Mouse (Mus musculus) neural tube, embryonic 10.5 days (tissue): Measurements from ENCODE around the gene Gnai2.

Source experiments
- DNase-seq: peaks from one replicate; pipeline ENCODE4 v3.0.0-alpha.2; 2017; ENCODE audit warnings: low spot score; ENCODE audit errors: extremely low spot score

The Gnai2 gene

DNA sequence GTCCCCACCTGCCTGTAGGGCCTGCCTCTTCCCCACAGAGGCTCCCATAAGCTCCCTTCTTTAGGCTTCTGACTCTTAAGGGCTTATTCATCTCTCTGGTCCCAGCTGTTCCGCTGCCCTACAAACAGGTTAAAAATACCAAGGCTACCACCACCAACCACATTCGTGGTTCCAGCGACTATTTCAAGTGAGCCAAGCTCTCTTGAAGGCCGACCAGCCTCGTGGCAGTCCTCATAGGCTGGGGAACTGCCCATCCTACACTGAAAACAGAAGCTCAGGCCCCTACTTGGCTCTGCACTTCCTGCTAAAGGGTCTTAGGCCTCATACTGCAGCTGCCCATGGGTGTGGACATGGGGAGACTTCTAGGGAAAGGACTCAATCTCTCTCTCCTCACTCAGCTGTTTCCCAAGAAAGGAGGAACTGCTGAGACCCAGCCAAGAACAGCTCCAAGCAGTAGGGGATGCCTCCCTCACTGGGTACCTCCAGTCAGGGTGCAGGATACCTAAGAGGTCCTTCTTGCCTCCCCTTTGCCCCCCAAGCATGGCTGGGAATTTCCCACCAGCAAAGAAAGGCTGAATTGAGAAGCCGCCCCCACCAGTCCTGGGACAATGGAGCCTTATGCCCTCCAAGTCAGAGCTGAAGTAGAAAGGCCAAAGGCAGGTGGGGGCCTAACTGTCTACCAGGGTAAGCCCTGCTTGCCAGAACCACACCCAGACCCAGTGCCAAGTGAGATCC, 23.5 kb downstream of the Gnai2 start:
- no peak for DNase-seq

DNA sequence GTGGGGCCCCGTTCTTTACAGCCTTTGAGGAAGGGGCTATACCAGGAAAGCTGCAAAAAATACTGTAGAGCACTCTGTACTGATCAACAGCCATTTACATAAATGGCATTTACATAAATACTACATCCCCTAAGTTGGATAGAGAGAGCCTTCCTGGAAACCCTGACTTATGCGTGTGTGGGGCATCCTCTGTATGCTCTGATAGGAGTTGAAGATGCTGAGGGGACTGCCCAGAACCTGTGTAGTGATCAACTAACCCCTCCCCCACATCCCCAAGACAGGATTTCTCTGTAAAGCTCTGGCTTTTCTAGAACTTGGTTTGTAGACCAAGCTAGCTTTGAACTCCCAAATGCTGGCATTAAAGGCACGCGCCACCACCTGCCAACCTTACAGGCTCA, 25.7 kb downstream of the Gnai2 start:
- no peak for DNase-seq

DNA sequence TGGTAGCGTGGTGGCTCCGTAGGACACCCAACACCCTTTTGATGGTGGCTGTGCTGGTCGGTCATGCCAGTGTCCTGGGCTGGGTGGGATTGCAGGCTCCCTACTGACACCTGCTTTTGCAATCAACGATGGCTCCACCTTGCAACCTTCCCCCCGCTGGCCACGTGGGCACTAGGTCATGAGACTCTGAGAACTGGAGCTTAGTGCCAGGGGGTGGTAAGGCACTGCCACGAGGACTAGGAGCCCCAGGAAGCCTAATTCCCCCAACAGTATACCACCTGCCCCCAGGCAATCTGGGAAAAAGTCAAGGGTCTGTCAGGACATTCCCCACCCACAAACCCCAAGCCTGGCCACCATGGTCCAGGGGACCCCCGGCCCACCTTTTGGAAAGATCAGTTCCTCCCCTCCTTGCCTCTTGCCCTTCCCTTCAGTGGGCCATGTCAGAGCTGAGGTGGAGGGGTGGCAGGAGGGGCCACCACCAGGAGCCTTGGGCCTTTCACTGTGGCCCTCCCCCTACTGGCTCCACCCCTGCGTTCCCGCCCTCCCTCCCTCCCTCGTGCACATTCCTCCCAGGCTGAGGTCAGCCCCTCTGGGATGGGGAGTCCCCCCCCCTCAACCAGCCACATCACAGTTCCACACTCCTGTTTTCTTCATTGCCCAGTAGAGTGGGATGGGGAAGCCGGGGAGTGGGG, 26.3 kb downstream of the Gnai2 start, which contains the start of gene Sema3b:
Gene Sema3b (minus strand): TSS at position 489 of the 692 bp plus-strand sequence.
- no peak for DNase-seq

DNA sequence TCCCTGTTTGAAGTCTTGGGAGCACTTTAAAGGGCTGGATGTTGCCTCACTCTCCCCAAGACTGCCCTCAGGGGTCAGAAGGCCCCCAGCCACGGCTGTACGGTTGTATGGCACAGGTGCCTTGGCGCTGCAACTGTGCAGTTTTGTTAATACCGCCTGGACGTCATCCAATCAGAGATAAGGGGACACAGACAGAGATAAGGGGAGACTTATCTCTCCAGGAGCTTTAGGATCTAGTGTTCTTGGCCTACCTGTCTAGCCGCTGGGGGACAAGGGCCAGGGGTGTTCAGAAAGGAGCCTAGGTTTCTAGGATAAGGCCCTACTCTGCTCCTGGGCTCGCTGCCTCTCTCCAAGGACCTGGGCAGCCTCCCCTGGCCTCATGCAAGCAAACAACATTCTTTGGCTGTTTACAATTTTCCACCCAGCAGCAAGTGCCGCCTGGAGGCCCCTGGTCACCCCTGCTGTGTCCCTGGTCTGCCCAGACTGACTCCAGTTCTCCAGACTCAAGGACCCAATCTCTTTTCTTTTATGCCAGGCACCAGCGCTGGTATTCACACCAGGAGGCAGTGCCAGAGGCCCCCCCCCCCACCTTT, 27.4 kb downstream of the Gnai2 start:
- no peak for DNase-seq

DNA sequence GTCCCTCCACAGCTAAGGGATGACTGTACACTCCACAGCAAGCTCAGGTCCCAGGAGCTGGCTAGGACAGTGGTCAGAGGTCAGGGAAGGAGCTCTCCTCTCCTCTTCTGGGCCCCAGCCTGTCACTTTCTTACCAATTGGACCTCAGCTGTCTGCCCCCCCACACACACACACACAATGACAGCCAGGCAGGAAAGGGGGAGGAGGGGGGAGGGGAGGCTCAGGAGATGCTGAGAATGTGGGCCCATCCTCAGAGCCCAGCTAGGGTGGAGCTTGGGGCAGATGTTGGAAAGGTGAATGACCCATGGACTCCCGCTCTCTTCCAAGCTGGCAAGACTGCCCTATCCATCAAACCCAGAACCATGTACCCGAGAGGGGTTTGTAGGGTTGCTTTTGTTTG, 28.1 kb downstream of the Gnai2 start:
- no peak for DNase-seq

DNA sequence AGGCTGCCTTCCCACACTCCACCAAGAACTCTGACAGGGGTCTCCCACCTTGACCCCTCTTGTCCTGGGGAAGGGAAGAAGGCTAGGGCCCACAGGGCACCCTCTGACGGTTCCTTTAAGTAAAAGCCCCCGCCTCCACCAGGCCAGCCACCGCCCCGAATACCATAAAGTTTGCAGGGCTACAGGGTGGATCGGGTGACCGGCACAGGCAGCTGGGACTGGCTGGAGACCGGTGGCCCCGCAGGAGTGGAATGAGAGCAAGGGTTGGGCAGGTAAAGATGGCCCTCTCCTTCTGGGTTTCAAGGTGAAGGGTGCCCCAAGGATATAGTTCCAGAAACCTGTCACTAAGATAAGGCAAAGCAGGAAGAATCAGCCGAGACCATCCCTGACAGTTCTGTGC, 28.6 kb downstream of the Gnai2 start:
- no peak for DNase-seq

DNA sequence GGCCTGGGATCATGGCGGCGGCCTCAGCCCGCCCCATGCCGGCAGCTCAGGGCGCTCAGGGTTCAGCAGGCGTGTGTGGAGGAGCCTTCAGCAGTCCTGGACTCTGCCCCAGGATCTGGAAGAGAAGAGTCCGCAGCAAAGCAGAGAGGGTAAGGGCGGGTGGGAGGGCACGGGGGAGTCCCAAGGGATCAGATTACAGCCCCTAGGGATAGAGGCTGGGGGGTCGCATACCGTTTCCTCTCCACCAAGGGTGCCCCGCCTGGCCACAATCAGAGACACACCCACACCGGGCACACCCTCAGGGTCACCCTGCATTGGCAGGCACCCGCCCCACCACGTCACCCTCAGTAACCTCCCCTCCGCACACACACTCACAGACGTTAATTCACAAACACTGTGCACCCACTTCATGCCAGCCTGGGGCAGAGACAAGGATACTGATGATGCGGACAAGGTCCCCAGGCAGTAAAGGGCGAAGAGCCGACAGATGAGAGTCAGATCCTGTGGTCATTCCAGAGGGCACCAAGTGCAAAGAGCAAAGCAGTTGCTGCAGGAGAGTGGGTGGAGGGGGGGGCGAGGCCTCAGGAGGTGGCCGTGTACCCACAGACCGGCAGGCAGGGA, 30.0 kb downstream of the Gnai2 start:
- DNase-seq = no peak

DNA sequence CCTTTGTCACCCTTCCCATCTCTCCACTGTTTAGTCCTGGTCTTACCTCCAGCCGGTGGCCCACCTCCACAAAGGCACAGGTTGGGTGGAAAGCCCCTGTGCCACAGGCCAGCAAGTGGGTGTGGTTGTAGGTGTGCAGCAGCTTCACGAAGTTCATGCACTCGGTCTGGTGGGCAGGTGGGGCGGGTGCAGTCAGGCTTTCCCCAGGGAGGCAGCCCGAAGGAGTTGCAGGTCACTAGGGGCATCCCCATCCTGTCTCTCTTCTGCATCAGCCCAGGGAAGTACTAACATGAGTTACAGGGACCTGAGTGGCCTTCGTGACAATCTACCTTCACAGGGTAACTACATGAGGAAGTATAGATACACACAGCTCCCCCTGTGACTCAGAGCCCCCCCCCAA, 31.9 kb downstream of the Gnai2 start:
- no peak for DNase-seq

DNA sequence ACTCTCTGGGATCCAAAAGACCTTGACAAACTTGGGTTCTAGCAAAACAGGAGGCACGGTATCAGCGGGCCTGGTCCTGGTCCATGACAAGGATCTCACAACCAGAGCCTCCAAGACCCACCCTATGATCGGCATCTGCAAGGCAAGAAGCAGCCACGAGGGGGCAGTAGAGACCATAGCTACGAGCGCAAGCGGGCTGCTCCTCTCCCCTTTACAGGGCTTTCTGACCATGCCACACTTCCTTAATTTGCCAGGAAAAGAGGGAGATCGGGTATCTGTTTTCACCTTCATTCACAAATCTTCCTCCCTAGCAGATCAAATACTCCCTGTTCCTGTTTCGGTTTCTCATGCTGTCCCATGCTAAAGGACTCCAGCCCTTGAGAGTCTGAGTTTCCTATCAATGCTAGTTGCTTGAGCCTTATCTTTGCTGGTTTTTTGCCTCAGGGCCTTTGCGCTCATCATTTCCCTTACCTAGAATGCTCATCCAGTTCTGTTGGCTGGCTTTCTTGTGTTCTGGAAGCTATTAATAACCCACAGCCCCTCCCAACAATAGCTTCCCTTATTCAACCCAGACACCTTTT, 33.0 kb downstream of the Gnai2 start:
- peak; percentile 96 for DNase-seq

DNA sequence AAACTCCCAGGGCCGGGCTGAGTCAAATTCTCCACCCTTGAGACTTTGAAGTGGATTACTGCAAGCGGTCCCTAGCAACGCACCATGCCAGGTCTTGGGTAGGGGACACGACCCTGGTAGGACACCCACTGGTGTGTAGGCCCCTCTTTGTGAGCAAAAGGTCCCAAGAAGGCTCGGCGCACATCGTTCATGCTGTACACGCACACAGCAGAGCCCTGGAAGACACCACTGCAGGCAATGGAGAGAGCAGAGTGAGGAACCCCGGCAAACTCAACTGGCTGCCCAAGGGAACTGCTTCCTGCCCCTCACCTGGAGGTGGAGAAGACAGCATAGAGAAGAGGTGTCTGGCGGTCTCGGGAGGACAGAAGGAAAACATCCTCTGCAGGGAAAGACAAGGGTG, 33.9 kb downstream of the Gnai2 start:
- DNase-seq = no peak

DNA sequence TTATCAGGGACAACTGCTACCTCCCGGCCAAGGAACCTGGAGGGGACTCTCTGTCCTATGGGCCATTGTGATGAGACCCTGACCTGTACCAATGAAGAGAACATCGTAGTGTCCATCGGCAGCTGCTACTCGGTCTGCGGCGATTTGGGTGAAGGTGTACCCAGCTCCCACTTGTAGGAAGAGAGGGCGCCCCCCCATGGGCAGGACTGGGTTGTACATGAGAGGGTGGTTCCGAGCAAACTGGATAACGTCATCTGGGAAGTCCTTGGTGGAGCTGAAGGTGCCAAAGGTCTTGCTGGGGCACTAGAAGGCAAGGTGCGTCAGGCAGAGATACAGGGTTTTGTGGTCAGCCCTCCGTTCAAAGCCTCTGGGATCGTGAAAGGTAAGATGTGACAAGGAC, 34.4 kb downstream of the Gnai2 start:
- DNase-seq = no peak

DNA sequence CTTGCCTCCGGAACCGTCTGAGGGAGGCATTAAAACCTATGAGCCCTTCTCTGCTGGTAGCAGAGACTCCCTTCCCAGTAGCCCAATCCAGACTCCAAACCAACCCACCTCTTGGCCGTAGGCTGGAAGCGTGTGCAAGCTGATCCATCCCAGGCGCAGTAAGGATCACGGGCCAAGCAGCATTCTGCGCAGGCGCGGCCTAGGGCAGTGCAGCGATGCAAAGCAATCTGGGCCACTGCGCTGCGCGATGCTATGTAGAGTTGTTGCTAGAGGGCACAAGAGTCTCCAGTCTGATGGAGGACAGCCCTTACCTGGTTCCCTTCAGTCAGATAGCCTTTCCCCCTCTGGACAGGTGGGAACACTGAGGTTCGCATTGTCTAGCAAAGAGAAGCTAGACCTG, 35.3 kb downstream of the Gnai2 start:
- DNase-seq = no peak

DNA sequence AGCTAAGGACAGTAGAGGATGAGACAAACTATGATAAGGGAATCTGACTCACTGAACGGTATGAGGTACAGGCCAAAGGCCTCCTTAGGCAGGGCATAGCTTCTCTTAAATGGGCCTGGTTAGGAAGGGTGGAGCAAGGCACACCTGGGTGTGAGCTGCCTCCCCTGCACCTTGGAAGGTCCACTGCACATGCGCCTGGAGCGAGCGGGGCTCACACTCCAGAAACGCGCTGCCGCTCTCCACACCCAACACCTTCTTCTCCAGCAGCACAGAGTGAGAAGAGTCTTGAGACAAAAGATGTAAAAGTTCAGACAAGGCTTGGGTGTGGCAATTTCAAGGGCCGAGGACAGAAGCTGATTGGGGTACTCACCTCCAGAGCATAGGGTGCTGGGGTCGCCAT, 35.7 kb downstream of the Gnai2 start:
- no peak for DNase-seq

DNA sequence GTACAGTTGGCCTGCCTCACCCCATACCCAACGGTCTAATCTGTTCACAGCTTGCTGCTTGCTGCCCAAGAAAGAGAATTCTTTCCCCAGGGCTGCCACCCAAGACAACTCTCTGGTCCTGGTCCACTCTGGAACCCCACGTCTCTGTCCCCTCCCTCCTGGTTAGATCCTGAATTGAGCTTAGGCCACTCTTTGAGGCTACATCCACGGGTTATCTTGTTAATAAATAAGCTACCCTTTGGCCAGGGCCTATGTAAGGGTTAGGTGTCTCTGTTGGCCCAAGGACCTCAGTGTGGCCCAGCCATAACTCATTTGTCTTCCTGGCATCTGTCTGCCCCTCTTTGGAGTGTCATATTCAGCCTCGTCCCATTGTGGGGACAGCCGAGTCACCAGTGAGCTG, 36.8 kb downstream of the Gnai2 start:
- no peak for DNase-seq

DNA sequence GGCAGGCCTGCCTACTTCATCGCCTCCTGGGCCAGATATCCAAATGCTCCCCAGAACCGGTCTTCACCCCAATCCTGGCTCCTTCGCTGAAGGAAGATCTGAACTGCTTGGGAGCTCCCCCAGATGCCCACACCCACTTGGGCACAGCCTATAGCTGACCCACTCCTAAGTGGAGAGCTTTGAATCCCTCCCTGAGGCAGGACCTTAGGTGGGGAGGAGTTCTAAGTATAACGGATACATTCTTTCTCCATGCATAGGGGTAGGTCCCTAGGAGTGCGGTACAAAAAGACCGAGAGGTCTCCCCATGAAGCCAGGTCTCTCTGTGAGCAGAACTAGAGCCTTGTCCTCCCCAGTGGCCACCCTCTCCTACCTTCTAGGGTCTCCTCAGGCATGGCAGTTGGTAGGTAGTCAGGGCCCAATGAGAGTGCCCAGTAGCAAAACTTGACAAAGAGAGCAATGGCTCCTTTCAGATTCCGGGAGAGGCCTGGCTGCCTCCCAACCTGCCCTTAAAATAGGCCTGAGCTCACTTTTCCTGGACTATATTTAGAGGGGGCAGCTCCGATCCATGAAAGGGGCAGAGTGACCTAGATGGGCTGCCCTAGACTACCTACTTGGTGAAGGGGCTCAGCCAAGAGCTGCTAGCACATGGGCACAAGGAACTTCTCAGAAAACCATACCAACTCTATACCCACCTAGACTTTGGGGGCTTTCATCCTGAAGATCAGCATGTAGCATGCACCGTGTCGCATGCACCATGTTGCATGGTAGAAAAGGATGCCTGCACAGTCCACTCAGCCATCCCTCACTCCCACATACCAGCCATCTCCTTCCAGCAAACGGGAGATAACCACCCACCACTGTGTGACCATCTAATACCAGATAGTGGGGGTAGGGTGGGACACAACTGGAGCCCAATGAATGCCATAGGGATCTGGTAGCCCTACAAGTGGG, 38.3 kb downstream of the Gnai2 start:
- no peak for DNase-seq

DNA sequence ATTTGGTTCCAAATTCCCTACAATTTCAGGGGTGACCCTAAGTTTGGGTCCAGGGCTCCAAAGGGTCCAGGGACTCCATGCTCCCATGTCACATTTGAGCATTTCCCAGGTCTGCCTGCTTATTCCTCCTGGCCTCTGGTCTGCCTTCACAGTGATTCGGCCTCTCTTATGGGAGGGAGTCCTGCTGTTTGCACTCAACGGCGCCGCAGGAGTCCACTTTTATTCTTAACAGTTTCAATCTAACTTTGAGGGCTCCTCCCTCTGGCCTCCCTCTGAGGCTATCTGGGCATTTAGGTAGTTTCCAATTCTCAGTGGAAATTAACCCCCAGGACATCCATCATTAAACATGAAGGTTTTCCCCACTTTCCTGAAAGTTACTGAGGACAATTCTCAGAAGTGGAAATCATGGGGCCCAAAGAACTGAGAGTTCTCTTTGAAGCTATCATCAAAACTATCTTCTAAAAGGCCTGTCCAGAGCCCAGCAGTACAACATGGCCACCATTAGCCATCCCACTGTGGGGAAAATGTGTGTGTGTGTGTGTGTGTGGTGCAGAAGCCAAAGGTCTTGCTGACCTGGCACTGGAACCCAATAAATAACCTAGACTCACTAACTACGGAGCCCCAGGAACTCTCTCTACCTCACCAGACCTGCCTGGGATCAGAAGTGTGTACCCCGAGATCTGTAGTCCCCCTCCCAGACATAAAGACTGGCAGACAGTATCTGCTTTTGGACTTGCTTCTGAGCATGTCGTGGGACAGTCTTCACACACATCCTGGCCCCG, 40.7 kb downstream of the Gnai2 start:
- DNase-seq = no peak

DNA sequence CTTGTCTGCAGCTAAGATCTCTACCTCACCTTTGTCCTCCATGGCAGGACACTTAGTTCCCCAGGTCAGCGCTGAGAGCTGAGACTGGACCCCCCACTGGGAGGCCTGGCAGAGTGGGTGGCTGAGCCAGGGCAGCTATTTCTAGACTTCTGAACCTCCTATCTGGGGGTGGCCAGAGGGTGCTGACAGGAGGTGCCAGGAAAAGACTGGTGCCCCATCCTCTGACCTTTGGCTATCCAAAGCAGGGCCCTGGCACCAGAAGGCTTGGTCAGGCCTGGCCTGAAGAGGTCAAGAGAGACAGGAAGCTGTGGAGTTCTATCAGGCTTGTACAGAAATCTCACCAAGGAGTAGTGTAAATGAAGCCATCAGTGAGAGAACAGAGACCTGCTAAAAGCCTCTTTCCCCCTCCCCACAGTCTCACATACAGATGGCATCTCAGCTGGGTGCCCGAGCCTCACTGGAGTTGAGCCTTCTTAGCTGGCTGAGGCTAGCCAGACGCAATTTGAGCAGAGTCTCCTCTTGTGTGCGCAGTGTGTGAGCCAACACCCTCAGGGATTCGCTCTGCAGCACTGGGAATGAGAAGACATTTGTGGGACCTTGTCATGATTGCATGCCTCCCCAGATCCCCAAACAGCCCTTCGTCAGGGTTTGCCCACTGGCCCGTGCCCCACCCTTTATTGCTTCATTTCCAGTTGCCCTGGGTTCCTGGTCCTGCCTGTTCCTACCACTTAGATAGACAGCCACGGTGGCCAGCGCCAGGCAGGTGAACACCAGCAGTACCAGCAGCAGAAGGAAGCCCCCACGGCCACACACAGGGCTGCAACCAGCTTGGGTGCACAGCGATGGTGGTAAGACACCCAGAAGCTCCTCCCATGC, 41.8 kb downstream of the Gnai2 start:
- DNase-seq = no peak

DNA sequence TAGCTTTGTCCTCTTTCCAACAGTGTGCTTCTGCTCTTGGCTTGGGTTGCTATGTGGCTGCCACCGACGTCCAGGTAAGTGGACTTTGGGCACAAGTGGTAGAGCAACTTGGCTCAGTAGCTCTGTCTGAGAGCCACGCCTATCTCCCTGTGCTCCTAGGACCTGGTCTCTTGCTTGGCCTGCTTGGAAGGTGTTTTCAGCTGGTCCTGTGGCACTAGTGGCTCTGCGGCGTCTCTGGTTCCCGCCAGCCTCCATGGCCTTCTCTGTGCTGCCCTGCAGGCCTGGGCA, 44.5 kb downstream of the Gnai2 start:
- no peak for DNase-seq

DNA sequence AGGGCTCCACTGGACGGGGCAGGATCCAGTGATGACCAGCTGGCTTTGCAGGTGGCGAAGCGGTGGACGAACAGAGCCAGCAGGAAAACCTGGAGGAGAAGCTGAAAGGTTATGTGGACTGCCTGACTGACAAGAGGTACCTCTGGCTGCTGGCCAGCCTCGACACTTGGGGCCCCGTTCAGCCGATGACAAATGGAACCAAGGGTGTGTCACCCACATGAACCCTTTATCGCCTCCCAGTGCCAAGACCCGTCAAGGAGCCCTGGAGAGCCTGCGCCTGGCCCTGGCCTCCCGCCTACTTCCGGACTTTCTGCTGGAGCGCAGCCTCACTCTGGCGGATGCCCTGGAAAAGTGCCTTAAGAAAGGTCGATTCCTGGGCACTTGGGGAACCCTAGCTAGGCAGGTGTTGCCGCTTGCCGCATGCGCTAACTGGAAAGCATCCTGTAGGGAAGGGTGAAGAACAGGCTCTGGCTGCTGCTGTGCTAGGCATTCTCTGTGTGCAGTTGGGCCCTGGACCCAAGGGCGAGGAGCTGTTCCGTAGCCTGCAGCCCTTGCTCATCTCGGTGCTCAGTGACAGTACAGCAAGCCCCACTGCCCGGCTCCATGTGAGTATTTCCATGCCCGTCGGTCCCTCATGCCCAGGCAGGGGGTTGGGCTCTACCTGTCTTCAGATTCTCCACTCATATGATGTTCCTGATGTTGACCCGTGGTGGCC, 45.0 kb downstream of the Gnai2 start:
- DNase-seq = no peak
